Mouse (Mus musculus) heart, embryonic 16.5 days (tissue): ENCODE data around the gene Nfix. TPM values are rescaled to one million over a fixed set of nuclear protein-coding genes. Genes with fewer than 3 reads are reported as not detected.

Experiments
- ATAC-seq: fragments of 200-750 bp; cut with Nextera tagmentation; replicated peaks from 2 replicates; pipeline ENCODE4 v1.8.0; 2017; ENCODE audit warnings: moderate number of reproducible peaks; ENCODE audit not compliant: insufficient read depth, low FRiP score; ENCODE audit errors: extremely low read depth
- H3K27ac ChIP-seq: fragments of 300-500 bp; sonication (generic); 2 replicates; pipeline ENCODE4 v1.5.1; 2014; ENCODE audit warnings: mild to moderate bottlenecking, low read length, control low read depth, moderate library complexity
- H3K27me3 ChIP-seq: fragments of 300-500 bp; sonication (generic); 2 replicates; pipeline ENCODE4 v1.6.1; 2014; ENCODE audit warnings: low read length, mixed read lengths; ENCODE audit not compliant: control insufficient read depth, insufficient read depth
- H3K36me3 ChIP-seq: fragments of 300-500 bp; sonication (generic); 2 replicates; pipeline ENCODE4 v1.6.1; 2014; ENCODE audit not compliant: control insufficient read depth, insufficient read depth
- H3K4me1 ChIP-seq: fragments of 300-500 bp; sonication (generic); 2 replicates; pipeline ENCODE4 v1.6.1; 2014; ENCODE audit warnings: low read length, mixed read lengths; ENCODE audit not compliant: control insufficient read depth, insufficient read depth
- H3K4me2 ChIP-seq: fragments of 300-500 bp; sonication (generic); 2 replicates; pipeline ENCODE4 v1.6.1; 2014; ENCODE audit warnings: low read depth, mild to moderate bottlenecking, control low read depth, low read length
- H3K4me3 ChIP-seq: fragments of 300-500 bp; sonication (generic); 2 replicates; pipeline ENCODE4 v1.5.1; 2014; ENCODE audit warnings: mild to moderate bottlenecking, control low read depth, low read length
- H3K9ac ChIP-seq: fragments of 300-500 bp; sonication (generic); 2 replicates; pipeline ENCODE4 v1.6.1; 2014; ENCODE audit warnings: low read length, control low read depth
- H3K9me3 ChIP-seq: fragments of 300-500 bp; sonication (generic); replicated peaks from 2 replicates; pipeline ENCODE4 v1.6.1; 2016; ENCODE audit warnings: low read length; ENCODE audit not compliant: control insufficient read depth
- WGBS: fragments of 180-500 bp; shearing (Covaris S2); extraction: QIAGEN DNeasy Blood & Tissue Kit; methylation state at CpG from one replicate; pipeline ENCODE4 v1.1.7; 2014; 5-methylcytosine and 5-hydroxymethylcytosine counted together
- polyA plus RNA-seq: library from polyadenylated mRNA; unstranded; fragments of >200 nt; fragmentation: Nextera tagmentation; extraction: Ambion mirVana; gene quantifications from 2 replicates; pipeline ENCODE4 v1.2.1, GENCODE M21; 2015

The Nfix gene
- polyA plus RNA-seq, 1 experiment from 2014 or later: 12.7 TPM

DNA sequence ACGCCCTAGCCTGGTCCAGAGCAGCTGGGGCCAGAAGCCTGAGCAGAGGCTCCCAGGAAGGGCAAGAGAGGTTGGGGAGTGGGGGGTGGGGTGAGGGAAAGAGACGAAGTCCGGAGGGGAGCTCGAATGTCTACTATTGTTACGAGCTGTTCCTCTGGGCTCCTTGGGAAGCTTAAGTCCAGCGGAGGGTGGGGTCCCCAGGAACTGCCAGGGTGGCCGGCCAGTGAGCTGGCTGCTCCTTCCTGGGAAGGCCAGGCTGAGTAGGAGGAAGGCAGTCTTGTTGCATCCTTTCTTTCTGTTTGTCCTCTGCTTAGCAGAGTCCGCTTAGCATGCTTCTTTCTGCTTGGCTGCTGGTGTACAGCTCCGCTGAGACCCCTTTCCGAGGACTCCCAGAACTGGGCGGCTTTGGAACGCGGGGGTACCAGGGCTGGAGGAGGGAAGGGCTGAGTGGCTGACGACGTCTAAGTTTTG, 92.0 kb downstream of the Nfix start:
- 32% methylated on average over 15 of the region's 15 CpGs for WGBS
- Histone ChIP-seq H3K9ac (peak overlapping the region; percentile 45; the same call in 1 of the 2 replicates), H3K36me3 (0 out of 2 replicates have a peak, but pooled peaks cover 3% of the 10 kb centered on the region), H3K9me3 (no peaks in the 10 kb centered on the region), H3K4me1 (peaks cover 37% of the 10 kb centered on the region), H3K4me2 (peak overlapping the region; percentile 50), H3K4me3 (peak overlapping the region; percentile 32; the same call in 1 of the 2 replicates), H3K27me3 (peaks cover 38% of the 10 kb centered on the region), H3K27ac (peak overlapping the region; percentile 83)
- no peak for ATAC-seq

DNA sequence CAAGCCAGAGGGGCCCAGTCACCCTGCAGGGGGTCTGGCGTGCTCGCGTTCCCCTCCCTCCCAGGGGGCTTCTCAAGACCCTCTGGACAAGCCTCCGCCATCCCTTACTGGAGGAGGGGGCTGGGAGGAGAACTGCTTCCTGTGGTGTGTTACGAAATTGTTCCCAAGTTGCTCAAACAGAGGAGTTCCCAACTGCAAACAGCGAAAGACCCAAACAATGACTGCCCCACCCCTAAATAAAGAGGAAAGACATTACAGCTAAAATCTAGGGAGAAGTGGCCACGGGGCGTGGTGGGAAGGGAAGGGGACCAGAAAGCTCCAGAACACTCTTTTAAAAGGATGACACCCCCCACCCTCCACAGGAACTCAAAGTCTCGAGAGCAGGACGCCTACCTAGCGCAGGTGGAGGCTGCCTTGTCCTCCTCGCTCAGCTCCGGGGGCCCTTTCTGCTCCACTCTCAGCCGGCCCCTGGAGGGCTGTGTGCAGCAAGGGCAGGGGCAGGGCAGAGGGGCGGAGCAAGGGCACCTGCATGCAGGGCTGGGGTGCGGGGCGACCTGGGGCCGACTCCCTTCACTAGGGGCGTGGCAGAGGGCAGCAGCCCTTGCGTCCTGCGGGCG, 92.8 kb downstream of the Nfix start:
- Histone ChIP-seq H3K9ac (peak overlapping the region; percentile 53), H3K36me3 (0 out of 2 replicates have a peak, but pooled peaks cover 3% of the 10 kb centered on the region), H3K27ac (peak overlapping the region; percentile 83), H3K4me3 (peak overlapping the region; percentile 32), H3K4me2 (peak overlapping the region; percentile 50), H3K4me1 (peaks cover 33% of the 10 kb centered on the region), H3K27me3 (peaks cover 41% of the 10 kb centered on the region), H3K9me3 (no peaks in the 10 kb centered on the region)
- 17% methylated on average over 22 of the region's 22 CpGs for WGBS
- ATAC-seq: 0 out of 2 replicates have a peak, but pooled peaks have one; percentile 3

DNA sequence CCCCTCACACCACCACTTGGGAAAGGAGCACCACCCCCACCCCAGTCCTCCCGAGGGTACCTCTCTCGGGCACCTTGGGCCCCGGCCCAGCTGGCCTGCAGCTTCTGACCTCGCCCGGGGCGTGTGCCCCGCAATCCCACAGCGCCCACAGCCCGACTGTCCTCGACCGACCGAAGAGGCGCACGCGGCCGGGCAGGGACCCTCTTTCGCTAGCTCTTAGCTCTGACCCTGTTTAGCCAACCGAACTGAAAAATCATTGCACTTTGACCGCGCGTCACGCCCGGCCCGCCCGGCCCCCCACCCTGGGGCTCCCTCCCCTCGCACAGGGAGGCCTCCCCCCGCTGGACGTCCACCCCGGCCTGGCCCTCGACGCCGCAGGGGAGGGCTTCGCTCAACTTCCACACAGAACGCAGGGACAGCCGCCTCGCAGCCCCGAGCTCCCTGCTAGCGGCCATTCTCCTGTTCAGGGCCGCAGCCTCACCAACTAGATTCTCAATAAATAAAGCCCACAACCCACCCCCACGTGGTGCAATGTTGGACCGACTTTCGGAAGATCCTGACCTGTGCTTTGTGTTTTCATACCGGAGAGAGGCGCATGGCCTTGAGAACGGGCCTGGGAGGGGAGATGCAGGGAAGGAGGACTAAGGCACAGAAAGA, 93.4 kb downstream of the Nfix start:
- Histone ChIP-seq H3K4me1 (peaks cover 34% of the 10 kb centered on the region), H3K36me3 (0 out of 2 replicates have a peak, but pooled peaks cover 3% of the 10 kb centered on the region), H3K9me3 (no peaks in the 10 kb centered on the region), H3K27ac (peak overlapping the region; percentile 83), H3K4me2 (peak overlapping the region; percentile 50), H3K27me3 (peaks cover 43% of the 10 kb centered on the region), H3K9ac (peak overlapping the region; percentile 53), H3K4me3 (peak overlapping the region; percentile 32)
- WGBS: 17% methylated on average over 44 of the region's 45 CpGs
- ATAC-seq: 0 out of 2 replicates have a peak, but pooled peaks have one; percentile 9

DNA sequence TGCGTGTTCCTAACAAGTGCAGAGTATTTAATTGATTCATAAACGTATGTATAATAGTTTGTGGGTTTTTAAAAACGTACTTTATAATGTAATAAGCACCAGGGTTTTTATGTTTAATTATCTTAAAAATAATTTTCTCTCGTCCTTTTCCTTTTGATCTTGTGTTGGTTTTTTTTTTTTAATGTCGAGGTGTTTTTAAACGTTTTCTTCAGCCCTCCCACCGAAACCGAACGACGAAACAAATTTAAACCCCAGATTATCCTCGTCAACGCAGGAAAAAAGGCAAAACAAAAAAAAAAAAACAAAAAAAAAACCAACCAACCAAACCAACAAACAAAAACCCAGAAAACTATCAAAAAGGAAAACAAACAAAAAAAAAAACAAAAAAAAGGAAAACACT, 94.2 kb downstream of the Nfix start:
- ATAC-seq: no peak
- peaks cover 39% of the 10 kb centered on the region for H3K4me1 ChIP-seq
- H3K9ac ChIP-seq: peak overlapping the region; percentile 61
- peaks cover 43% of the 10 kb centered on the region for H3K27me3 ChIP-seq
- WGBS: 18% methylated on average over 12 of the region's 12 CpGs
- 0 out of 2 replicates have a peak, but pooled peaks cover 3% of the 10 kb centered on the region for H3K36me3 ChIP-seq
- H3K4me3 ChIP-seq: peak overlapping the region; percentile 48
- H3K9me3 ChIP-seq: no peaks in the 10 kb centered on the region
- peak overlapping the region; percentile 69; the same call in 1 of the 2 replicates for H3K27ac ChIP-seq
- H3K4me2 ChIP-seq: peak overlapping the region; percentile 58

DNA sequence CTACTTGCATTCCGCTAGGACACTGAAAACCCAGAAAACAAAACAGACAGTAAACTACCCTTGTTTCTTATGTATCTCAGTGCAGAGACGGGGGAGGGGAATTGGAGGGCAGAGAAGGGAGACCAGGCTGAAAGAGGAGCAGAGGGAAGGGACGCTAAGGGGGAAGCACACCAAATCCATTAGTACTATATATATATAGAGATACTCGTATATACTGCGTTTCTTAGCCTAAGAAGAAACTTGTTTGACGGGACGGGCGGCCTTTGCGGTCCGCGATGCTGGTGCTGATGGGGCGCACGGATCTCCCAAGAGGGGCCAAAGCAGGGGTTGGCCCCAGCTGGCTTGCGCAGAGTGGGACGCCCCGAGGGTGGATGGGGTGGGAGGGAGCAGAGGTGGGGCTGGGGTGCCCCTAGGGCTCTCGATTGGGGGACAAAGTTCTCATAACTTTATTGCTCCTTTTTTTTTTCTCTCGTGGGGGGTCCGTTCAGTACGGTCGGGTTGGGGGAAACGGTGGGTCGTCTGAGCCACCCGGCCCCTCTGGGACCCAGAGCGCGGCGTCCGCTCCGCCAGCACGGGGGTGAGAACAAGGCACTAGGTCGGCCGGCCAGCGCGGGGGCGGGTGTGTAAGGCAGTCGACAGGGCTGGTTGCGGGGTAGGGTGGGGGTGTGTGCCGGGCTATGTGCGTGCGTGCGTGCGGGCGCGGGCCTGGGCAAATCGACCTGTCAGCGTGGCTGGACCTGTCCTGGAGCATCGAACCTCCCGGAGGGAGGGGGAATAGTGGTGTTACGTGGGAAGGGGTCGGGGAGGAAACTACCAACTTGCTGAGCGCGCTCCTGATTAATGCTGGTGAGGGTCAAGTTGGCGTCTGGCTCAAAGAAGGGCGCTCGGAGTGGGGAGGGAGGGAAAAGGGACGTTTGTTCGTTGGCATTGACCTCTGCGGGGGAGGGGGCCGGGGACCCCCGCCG, 95.0 kb downstream of the Nfix start:
- H3K9ac ChIP-seq: peak overlapping the region; percentile 61
- no peaks in the 10 kb centered on the region for H3K9me3 ChIP-seq
- H3K4me3 ChIP-seq: peak overlapping the region; percentile 48
- no peak for ATAC-seq
- H3K4me2 ChIP-seq: peak overlapping the region; percentile 58
- H3K27ac ChIP-seq: peak overlapping the region; percentile 69
- peaks cover 40% of the 10 kb centered on the region for H3K4me1 ChIP-seq
- 6% methylated on average over 61 of the region's 61 CpGs for WGBS
- 0 out of 2 replicates have a peak, but pooled peaks cover 3% of the 10 kb centered on the region for H3K36me3 ChIP-seq
- H3K27me3 ChIP-seq: peaks cover 43% of the 10 kb centered on the region

DNA sequence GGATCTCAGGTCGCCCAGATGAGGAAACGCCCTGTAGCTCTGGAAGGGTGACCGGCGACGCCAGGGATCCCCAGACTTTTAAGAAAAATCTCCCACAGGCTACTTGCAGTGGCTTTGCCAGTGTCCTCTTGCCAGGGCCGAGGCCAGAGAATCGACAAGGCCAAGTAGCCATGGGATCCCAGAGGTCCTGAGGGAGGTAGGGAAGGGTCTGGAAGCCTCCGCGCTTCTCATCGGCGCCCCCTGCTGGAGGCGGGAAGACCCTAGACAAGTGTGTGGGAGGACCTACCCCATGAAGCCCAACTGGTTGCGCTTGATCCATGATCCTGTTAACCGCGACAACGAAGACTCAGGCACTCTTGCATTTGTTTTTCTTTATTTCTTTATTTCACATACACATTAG, 95.8 kb downstream of the Nfix start:
- peak overlapping the region; percentile 69 for H3K27ac ChIP-seq
- H3K36me3 ChIP-seq: 0 out of 2 replicates have a peak, but pooled peaks cover 3% of the 10 kb centered on the region
- peak overlapping the region; percentile 48 for H3K4me3 ChIP-seq
- no peaks in the 10 kb centered on the region for H3K9me3 ChIP-seq
- no peak for ATAC-seq
- H3K27me3 ChIP-seq: peaks cover 43% of the 10 kb centered on the region
- peaks cover 40% of the 10 kb centered on the region for H3K4me1 ChIP-seq
- peak overlapping the region; percentile 58 for H3K4me2 ChIP-seq
- 7% methylated on average over 16 of the region's 16 CpGs for WGBS
- peak overlapping the region; percentile 50; the same call in 1 of the 2 replicates for H3K9ac ChIP-seq

DNA sequence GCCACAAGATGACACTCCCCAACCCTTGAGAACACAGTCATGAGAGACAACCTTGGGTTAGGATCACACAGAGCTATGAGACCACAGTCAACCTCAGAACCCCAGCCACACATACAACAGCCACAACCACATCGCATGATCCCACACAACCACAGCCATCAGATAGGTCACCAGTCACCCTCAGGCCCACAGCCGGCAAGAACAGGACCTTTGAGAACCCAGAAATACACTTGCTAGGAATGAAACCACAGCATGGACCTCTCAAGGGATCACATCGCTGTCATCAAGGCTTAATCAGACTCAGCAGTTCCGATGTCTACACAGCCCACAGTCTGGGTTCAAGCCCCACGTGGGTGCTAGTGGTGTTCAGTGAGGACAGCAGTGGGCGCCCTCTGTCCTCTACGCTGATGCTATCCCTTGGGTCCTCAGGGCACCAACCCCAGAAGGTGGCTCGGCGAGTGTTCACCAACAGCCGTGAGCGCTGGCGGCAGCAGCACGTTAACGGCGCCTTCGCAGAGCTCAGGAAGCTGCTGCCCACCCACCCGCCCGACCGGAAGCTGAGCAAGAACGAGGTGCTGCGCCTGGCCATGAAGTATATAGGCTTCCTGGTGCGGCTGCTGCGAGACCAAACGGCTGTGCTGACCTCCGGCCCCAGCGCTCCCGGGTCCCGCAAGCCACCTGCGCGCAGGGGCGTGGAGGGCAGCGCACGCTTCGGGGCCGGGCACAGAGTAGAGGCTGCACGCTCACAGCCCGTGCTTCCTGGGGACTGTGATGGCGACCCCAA, 96.5 kb downstream of the Nfix start:
- 15% methylated on average over 38 of the region's 38 CpGs for WGBS
- ATAC-seq: no peak
- Histone ChIP-seq H3K4me1 (peaks cover 44% of the 10 kb centered on the region), H3K4me2 (peak overlapping the region; percentile 58), H3K27me3 (peaks cover 41% of the 10 kb centered on the region), H3K9ac (peak overlapping the region; percentile 50; the same call in 1 of the 2 replicates), H3K27ac (peak overlapping the region; percentile 66), H3K9me3 (no peaks in the 10 kb centered on the region), H3K4me3 (peak overlapping the region; percentile 48), H3K36me3 (peaks cover 5% of the 10 kb centered on the region; the same call in 1 of the 2 replicates)
